Mouse (Mus musculus) olfactory bulb, adult 2 months (tissue): ENCODE measurements around the gene Qars. TPM values are rescaled to one million over a fixed set of nuclear protein-coding genes. Genes with fewer than 3 reads are reported as not detected.

Experiments used
- H3K27ac ChIP-seq: fragments of 200-500 bp; 2 replicates; pipeline ENCODE4 v1.5.1; 2012; ENCODE audit warnings: low read depth, low read length; ENCODE audit not compliant: insufficient read depth
- H3K4me1 ChIP-seq: fragments of 200-500 bp; 2 replicates; pipeline ENCODE4 v1.6.1; 2012; ENCODE audit warnings: low read length; ENCODE audit not compliant: control insufficient read depth, insufficient read depth
- H3K4me3 ChIP-seq: fragments of 200-500 bp; 2 replicates; pipeline ENCODE4 v1.5.1; 2012; ENCODE audit warnings: mild to moderate bottlenecking, low read depth, low read length, moderate library complexity; ENCODE audit not compliant: insufficient read depth
- CTCF ChIP-seq: fragments of 200-500 bp; IDR thresholded peaks from 2 replicates; pipeline ENCODE4 v1.5.1; 2012; ENCODE audit warnings: low read depth, mild to moderate bottlenecking, low read length, moderate library complexity; ENCODE audit not compliant: insufficient read depth
- POLR2A ChIP-seq: fragments of 200-500 bp; IDR thresholded peaks from 2 replicates; pipeline ENCODE4 v1.6.1; 2012; ENCODE audit warnings: mild to moderate bottlenecking, low read depth, low read length, moderate library complexity; ENCODE audit not compliant: insufficient read depth
- WGBS: fragments of 180-500 bp; shearing (Covaris S2); methylation state at CpG from one replicate; pipeline ENCODE4 v1.1.7; 2018; 5-methylcytosine and 5-hydroxymethylcytosine counted together
- polyA plus RNA-seq: library from polyadenylated mRNA; stranded (reverse); fragments of >200 nt; gene quantifications from 2 replicates; pipeline ENCODE4 v1.2.4, GENCODE M21; 2012; ENCODE audit warnings: low replicate concordance; ENCODE audit not compliant: missing spikeins, insufficient read depth, insufficient read length

Gene Qars
- polyA plus RNA-seq, 1 experiment: not detected

DNA sequence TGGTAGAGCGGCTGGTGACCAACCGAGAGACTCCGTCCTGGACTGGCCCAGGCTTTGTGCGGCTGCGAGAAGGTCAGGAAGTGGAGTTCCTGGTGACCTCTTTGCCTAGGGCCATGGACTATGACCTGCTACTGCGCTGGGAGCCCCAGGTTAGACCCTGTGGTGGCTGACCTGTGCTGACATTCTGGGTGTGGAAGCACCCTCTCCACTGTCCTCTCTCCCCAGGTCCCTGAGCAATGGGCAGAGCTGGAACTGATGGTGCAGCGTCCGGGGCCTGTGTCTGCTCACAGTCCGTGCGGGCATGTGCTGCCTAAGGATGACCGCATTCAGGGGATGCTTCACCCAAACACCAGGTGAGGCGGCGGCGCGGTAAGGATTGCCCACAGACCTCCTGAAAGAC lies 23.5 kb upstream of the Qars start:
- Histone ChIP-seq H3K4me3 (no peak overlapping the region), H3K27ac (no peak overlapping the region), H3K4me1 (0 out of 2 replicates have a peak, but pooled peaks cover 2% of the 10 kb centered on the region)
- WGBS: 95% methylated on average over 15 of the region's 15 CpGs
- TF ChIP-seq POLR2A (no peak), CTCF (no peak)

DNA sequence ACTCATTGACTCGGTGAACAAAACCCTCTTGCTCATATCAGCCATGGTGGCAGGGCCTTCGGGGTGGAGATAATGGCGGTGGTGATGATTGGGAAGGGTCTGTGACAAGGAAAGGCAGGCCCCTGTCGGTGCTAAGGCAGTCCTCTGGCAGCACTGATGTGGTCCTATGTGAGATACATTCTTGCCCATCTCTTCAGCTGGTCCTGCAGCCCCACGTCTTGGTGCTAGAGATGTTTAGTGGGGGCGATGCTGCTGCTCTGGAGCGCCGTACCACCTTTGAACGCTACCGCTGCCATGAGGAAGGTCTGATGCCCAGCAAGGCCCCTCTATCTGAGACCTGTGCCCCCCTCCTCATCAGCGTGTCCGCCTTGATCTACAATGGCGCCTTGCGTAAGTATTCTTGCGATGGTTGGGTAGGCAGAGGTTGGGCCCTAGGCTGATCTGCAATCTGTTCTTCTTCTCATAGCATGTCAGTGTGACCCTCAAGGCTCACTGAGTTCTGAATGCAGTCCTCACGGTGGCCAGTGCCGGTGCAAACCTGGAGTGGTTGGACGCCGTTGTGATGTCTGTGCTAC lies 22.1 kb upstream of the Qars start:
- 95% methylated on average over 19 of the region's 19 CpGs for WGBS
- Histone ChIP-seq H3K4me3 (no peak overlapping the region), H3K27ac (no peak overlapping the region), H3K4me1 (peaks cover 4% of the 10 kb centered on the region)
- TF ChIP-seq CTCF (no peak), POLR2A (no peak)

DNA sequence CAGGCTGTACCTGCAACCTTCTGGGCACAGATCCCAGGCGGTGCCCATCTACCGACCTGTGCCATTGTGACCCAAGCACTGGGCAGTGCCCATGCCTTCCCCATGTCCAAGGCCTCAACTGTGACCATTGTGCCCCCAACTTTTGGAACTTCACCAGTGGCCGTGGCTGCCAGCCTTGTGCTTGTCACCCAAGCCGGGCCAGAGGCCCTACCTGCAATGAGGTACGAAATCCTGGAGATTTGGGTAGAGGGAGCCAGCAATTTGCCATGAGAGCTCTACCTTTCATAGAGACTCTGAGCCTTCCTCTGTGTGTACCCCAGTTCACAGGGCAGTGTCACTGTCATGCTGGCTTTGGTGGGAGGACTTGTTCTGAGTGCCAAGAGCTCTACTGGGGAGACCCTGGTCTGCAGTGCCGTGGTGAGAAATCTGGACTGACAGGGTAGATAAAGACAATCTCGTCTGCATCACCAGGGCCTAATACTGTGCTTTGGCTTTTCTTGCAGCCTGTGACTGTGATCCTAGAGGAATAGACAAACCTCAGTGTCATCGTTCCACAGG lies 20.5 kb upstream of the Qars start:
- no peak overlapping the region for H3K27ac ChIP-seq
- no peak overlapping the region for H3K4me3 ChIP-seq
- 93% methylated on average over 8 of the region's 8 CpGs for WGBS
- TF ChIP-seq POLR2A (no peak), CTCF (no peak)
- H3K4me1 ChIP-seq: peaks cover 10% of the 10 kb centered on the region

DNA sequence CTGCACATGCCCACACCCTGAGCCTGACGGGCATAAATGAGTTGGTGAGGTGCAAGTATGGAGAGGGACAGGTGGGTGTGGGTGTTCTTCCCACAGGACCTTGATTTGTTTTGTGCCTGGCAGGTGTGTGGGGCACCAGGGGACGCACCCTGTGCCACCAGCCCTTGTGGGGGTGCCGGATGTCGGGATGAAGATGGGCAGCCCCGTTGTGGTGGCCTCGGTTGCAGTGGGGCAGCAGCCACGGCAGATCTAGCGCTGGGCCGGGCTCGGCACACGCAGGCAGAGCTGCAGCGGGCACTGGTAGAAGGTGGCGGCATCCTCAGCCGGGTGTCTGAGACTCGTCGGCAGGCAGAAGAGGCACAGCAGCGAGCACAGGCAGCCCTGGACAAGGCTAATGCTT lies 19.1 kb upstream of the Qars start:
- Histone ChIP-seq H3K27ac (no peak overlapping the region), H3K4me3 (no peak overlapping the region), H3K4me1 (peaks cover 20% of the 10 kb centered on the region)
- TF ChIP-seq CTCF (no peak), POLR2A (no peak)
- 91% methylated on average over 17 of the region's 17 CpGs for WGBS

DNA sequence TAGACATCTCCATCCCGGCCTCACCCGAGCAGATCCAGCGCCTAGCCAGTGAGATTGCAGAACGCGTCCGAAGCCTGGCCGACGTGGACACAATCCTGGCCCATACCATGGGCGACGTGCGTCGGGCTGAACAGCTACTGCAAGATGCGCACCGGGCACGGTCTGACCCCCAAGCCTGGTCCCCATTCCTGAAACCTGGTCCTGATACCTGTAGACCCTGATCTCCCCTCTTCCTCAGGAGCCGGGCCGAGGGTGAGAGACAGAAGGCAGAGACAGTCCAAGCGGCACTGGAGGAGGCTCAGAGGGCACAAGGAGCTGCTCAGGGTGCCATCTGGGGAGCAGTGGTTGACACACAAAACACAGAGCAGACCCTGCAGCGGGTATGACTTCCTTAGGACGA lies 18.3 kb upstream of the Qars start:
- H3K27ac ChIP-seq: no peak overlapping the region
- no peak overlapping the region for H3K4me3 ChIP-seq
- 96% methylated on average over 20 of the region's 20 CpGs for WGBS
- peaks cover 20% of the 10 kb centered on the region for H3K4me1 ChIP-seq
- no peak for TF ChIP-seq POLR2A
- TF ChIP-seq CTCF: no peak

DNA sequence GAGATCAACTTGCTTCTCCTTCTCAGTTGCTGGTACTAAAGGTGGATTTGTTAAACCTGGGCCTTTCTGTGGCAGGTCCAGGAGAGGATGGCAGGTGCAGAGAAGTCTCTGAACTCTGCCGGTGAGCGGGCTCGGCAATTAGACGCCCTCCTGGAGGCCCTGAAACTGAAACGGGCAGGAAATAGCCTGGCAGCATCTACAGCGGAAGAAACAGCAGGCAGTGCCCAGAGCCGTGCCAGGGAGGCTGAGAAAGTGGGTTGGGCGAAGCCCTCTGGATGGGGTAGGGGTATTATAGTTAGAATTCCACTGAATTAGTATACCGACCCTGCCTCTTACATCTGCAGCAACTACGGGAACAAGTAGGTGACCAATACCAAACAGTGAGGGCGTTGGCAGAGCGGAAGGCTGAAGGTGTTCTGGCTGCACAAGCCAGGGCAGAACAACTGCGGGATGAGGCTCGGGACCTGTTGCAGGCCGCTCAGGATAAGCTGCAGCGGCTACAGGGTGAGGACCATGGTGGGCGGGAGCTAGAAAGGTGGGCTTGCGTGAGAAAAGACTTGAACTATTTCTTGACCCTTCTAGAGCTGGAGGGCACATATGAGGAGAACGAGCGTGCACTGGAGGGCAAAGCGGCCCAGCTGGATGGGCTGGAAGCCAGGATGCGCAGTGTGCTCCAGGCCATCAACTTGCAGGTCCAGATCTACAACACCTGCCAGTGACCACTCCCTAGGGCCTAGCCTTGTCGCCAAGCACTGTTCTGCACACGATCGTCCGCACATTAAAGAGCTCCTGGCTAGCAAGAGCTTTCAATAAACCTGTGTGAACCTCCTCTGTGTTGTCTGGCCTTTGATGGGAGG lies 17.6 kb upstream of the Qars start:
- TF ChIP-seq POLR2A (no peak), CTCF (no peak)
- 55% methylated on average over 26 of the region's 26 CpGs for WGBS
- peak overlapping the region; percentile 81 for H3K4me3 ChIP-seq
- peak overlapping the region; percentile 82 for H3K27ac ChIP-seq
- H3K4me1 ChIP-seq: peaks cover 20% of the 10 kb centered on the region

DNA sequence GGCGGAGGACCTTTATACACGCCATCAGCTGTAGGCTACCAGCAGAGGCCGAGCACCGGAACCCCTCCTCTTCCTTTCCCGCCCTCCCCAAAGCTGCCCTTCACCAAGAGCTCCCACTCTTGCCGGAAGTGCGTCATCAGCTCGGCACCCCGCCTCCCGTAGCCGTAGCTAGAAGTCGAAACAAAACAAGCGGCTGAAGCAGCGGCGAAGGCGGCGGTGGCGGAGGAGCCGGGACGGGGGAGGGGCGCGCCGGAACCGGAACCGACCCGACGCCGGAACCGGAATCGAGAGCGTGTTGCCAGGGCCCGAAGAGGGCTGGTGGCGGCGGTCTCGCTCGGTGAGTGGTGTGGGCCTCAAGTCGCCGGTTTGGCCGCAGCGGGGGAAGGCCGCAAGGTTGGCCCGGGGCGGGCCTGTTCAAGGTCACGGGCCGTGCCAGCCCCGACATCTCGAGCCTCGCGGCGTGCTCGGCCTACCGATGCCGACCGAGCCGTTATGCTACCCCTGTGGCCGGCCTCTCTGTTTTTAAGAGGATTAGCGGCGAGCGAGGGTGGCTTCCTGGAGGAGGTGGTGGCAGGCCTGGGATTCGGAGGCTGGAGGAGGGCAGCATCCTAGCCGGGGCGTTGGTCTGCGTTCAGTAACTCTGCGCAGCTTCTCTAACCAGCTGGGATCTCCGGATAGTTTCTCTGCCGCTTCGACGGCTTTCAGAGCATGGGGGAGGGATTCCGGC lies 16.8 kb upstream of the Qars start, which contains the start of gene Usp19:
Gene Usp19 (plus strand): TSS at position 44 of the 727 bp plus-strand sequence.
- TF ChIP-seq CTCF (no peak), POLR2A (peak; percentile 69; the same call in 1 of the 2 replicates)

DNA sequence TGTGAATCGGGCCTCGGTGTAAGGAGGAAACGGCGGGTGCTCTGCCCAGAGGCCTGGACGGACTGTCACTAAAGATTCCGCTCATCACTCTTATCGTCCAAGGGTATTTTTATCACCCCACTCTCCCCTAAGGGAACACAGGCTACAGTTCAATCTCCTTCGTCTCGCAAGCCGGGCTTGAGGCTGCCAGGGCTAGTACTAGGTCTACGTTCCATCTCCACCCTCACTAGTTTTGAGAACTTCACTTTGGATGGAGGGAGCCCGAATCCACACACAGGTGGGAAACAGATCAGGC lies 16.3 kb upstream of the Qars start:
- 4% methylated on average over 12 of the region's 12 CpGs for WGBS
- H3K27ac ChIP-seq: peak overlapping the region; percentile 82

More for the DNA sequence above, 16.8 kb upstream of the Qars start, which contains the start of gene Usp19:
- peaks cover 20% of the 10 kb centered on the region for H3K4me1 ChIP-seq
- peak within 1 kb of the TSS; percentile 82 for H3K27ac ChIP-seq
- under 1% methylated on average over 69 of the region's 69 CpGs for WGBS
- H3K4me3 ChIP-seq: peak within 1 kb of the TSS; percentile 81

More for the DNA sequence above, 16.3 kb upstream of the Qars start:
- H3K4me1 ChIP-seq: peaks cover 20% of the 10 kb centered on the region
- TF ChIP-seq POLR2A: no peak
- TF ChIP-seq CTCF: no peak
- peak overlapping the region; percentile 81 for H3K4me3 ChIP-seq
